Mouse (Mus musculus): ENCODE measurements around the gene Cntrob. TPM values are rescaled to one million over a fixed set of nuclear protein-coding genes. Genes with fewer than 3 reads are reported as not detected.

The Cntrob gene
- polyA plus RNA-seq, 1 experiment from 2014 or later, result 22.6 TPM

DNA sequence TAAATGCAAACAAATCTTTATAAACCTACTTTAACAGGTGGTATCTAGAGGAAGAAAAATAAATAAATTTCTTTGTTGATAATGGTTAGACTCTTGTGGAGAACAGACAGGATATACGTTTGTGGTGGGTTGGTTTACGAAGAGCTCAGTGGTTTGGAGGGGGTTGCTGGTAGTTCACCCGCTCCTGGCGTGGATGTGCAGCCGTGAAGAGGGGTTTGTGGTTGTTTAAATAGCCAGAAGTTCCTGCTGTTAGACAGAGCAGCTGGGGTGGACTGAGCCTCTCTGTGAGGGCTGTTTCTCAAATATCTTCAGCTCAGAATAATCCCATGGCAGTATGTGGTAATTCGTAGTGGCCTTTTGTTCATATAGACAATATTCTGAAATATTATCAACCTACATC is 47.9 kb downstream of the Cntrob start:
- Histone ChIP-seq H3K27ac (no peak overlapping the region), H3K36me3 (no peaks in the 10 kb centered on the region), H3K4me2 (no peak overlapping the region), H3K27me3 (no peaks in the 10 kb centered on the region), H3K9me3 (no peaks in the 10 kb centered on the region), H3K4me1 (replicated peaks) (0 out of 2 replicates have a peak, but pooled peaks cover 3% of the 10 kb centered on the region), H3K4me3 (no peak overlapping the region), H3K9ac (no peak overlapping the region)
- ATAC-seq (ENCODE audit: low FRiP score), result no peak
- WGBS, result 80% methylated on average over 6 of the region's 6 CpGs

DNA sequence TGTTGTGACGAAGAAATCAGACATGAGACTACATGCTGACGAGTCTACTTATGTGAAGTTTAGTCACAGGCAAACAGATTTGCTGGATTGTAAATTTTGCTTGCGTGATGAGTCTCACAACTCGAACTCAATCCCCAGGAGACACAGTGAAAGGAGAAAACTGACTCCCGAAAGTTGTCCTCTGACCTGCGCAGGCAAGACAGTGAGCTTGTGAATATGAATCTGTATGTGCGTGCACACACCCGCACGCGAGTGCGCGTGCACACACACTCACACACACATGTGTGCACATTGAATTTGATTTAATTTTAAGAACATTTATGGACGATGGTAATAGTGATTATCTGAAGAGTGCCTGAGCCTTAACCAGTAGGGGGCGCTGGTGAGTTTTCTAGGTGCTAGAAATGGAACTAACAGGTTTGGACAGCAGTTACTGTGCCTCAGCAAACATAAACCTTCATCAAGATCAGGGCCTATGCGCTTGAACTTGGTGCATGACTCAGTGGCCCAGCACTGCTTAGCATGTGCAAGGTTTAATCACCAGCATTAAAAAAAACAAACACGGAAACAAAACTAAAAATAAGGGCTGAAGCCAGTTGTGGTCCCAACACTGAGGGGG is 51.3 kb downstream of the Cntrob start:
- Histone ChIP-seq H3K4me3 (no peak overlapping the region), H3K36me3 (no peaks in the 10 kb centered on the region), H3K4me1 (replicated peaks) (peaks cover 6% of the 10 kb centered on the region; the same call in 1 of the 2 replicates), H3K27ac (no peak overlapping the region), H3K9me3 (no peaks in the 10 kb centered on the region), H3K4me2 (no peak overlapping the region), H3K27me3 (peaks cover 10% of the 10 kb centered on the region), H3K9ac (no peak overlapping the region)
- 39% methylated on average over 16 of the region's 16 CpGs for WGBS
- no peak for ATAC-seq (ENCODE audit: low FRiP score)

- no peaks in the 10 kb centered on the region for H3K9me3 ChIP-seq
- no peak for ATAC-seq (ENCODE audit: low FRiP score)
- H3K27ac ChIP-seq, result no peak overlapping the region
- no peak overlapping the region for H3K4me3 ChIP-seq
- no peaks in the 10 kb centered on the region for H3K36me3 ChIP-seq
- H3K4me1 ChIP-seq (replicated peaks), result peaks cover 22% of the 10 kb centered on the region
- WGBS, result 21% methylated on average over 13 of the region's 13 CpGs
- no peak overlapping the region for H3K4me2 ChIP-seq
- no peak overlapping the region for H3K9ac ChIP-seq
- peaks cover 10% of the 10 kb centered on the region for H3K27me3 ChIP-seq
Measured at GRCm38 (mm10) chr11:69269575-69269974, 54.0 kb downstream of the Cntrob start.

DNA sequence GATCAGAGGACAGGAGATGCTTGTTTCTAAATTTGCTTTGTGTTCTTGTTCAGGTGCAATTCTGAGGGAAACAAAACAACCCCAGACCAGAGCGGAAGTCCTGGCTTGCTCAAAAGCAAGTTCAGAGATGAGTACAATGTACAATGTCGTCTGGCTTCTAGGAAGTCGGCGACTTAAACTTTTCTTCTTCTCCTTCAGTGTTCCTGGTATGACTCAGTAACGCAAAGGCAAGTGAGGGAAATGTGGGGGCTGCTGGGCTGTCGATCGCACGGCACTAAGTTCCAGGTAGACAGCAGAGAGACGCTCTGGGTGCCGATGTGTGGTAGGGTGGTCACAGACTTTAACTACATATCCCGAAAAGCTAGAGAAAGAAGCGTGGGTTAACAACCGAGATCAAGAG is 55.5 kb downstream of the Cntrob start:
- no peak overlapping the region for H3K4me3 ChIP-seq
- 81% methylated on average over 13 of the region's 13 CpGs for WGBS
- ATAC-seq (ENCODE audit: low FRiP score), result no peak
- H3K27ac ChIP-seq, result no peak overlapping the region
- no peak overlapping the region for H3K4me2 ChIP-seq
- H3K4me1 ChIP-seq (replicated peaks), result peaks cover 22% of the 10 kb centered on the region
- H3K36me3 ChIP-seq, result no peaks in the 10 kb centered on the region
- no peaks in the 10 kb centered on the region for H3K9me3 ChIP-seq
- H3K27me3 ChIP-seq, result peaks cover 10% of the 10 kb centered on the region
- H3K9ac ChIP-seq, result no peak overlapping the region

GRCm38 (mm10) chr11:69267341-69267740 is 56.2 kb downstream of the Cntrob start:
- no peak overlapping the region for H3K9ac ChIP-seq
- H3K27ac ChIP-seq, result 0 out of 2 replicates have a peak overlapping the region, but pooled peaks have one; percentile 2
- H3K4me3 ChIP-seq, result no peak overlapping the region
- H3K27me3 ChIP-seq, result peaks cover 10% of the 10 kb centered on the region
- 27% methylated on average over 7 of the region's 7 CpGs for WGBS
- H3K9me3 ChIP-seq, result no peaks in the 10 kb centered on the region
- H3K4me1 ChIP-seq (replicated peaks), result peaks cover 22% of the 10 kb centered on the region
- no peak overlapping the region for H3K4me2 ChIP-seq
- no peaks in the 10 kb centered on the region for H3K36me3 ChIP-seq
- no peak for ATAC-seq (ENCODE audit: low FRiP score)

DNA sequence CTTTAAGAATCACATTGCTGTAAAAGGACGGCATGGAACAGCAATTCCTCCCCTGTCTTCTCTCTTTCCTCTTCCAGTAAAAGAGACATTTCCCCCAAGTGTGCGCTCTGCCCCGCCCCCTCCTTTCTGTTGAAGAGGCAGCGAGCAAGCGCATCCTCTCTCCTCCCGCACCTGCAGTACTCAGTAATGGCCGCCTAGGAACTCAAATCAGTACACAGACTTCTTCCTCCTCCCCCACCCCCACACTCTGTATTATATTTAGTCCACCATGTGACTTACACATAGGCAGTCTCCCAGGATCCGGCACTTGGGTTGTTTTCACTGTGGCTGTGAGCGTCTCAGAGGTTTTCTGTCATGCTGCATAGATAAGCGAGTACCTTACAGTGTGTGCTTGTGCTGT is 57.3 kb downstream of the Cntrob start:
- H3K4me3 ChIP-seq, result peak overlapping the region; percentile 19
- H3K9ac ChIP-seq, result 0 out of 2 replicates have a peak overlapping the region, but pooled peaks have one; percentile 43

DNA sequence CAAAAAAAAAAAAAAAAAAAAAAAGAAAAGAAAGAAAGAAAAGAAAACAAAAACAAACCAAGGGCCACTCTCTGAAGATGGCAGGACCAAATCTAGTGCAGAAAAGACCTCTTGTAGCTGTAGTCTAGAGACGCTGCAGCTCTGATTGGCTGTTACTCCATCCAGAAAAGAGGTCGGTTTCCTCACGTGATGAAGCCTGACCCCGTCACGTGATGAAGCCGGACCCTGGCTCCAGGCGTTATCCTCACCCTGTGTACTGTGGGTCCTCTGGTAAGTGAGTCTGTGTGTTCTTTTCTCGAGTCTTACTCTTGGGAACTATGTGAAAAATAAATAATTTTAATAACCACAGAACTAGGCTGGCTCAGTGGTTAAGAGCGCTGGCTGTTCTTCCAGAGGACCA is 58.2 kb downstream of the Cntrob start:
- no peak overlapping the region for H3K9ac ChIP-seq
- no peaks in the 10 kb centered on the region for H3K36me3 ChIP-seq
- H3K27ac ChIP-seq, result peak overlapping the region; percentile 85
- no peaks in the 10 kb centered on the region for H3K9me3 ChIP-seq
- H3K4me3 ChIP-seq, result no peak overlapping the region
- WGBS, result 76% methylated on average over 9 of the region's 9 CpGs
- no peak for ATAC-seq (ENCODE audit: low FRiP score)
- peaks cover 19% of the 10 kb centered on the region for H3K4me1 ChIP-seq (replicated peaks)
- peak overlapping the region; percentile 44 for H3K4me2 ChIP-seq
- H3K27me3 ChIP-seq, result peaks cover 10% of the 10 kb centered on the region

More for the DNA sequence above, 57.3 kb downstream of the Cntrob start:
- WGBS, result 15% methylated on average over 10 of the region's 10 CpGs
- Histone ChIP-seq H3K27ac (peak overlapping the region; percentile 85), H3K36me3 (no peaks in the 10 kb centered on the region), H3K4me1 (replicated peaks) (peaks cover 19% of the 10 kb centered on the region), H3K4me2 (peak overlapping the region; percentile 44), H3K9me3 (no peaks in the 10 kb centered on the region), H3K27me3 (peaks cover 10% of the 10 kb centered on the region)
- peak; percentile 88 for ATAC-seq (ENCODE audit: low FRiP score)

DNA sequence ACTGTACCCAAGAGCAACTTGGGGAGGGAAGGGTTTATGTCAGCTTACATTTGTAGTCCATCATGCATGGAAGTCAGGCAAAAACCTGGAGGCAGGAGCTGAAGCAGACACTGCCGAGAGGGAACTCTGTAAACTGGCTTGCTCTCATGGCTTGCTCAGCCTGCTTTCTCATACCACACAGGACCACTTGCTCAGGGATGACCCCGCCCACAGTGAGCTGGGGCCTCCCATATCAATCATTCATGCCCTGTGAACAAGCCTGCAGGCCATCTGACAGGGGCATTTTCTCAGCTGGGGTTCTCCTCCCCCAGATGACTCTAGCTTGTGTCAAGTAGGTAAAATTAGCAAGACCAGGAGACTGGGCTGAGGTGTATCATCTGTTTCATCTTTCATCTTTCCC is 59.3 kb downstream of the Cntrob start:
- peaks cover 17% of the 10 kb centered on the region for H3K4me1 ChIP-seq (replicated peaks)
- H3K27ac ChIP-seq, result no peak overlapping the region
- no peak overlapping the region; the same call in 1 of the 2 replicates for H3K9ac ChIP-seq
- WGBS, result 66% methylated on average over 2 of the region's 2 CpGs
- H3K9me3 ChIP-seq, result no peaks in the 10 kb centered on the region
- peaks cover 8% of the 10 kb centered on the region for H3K27me3 ChIP-seq
- no peak overlapping the region for H3K4me2 ChIP-seq
- no peak for ATAC-seq (ENCODE audit: low FRiP score)
- no peaks in the 10 kb centered on the region for H3K36me3 ChIP-seq
- no peak overlapping the region for H3K4me3 ChIP-seq

GRCm38 (mm10) chr11:69260111-69260510 is 63.5 kb downstream of the Cntrob start:
- Histone ChIP-seq H3K9ac (no peak overlapping the region), H3K4me2 (no peak overlapping the region), H3K27me3 (0 out of 2 replicates have a peak, but pooled peaks cover 4% of the 10 kb centered on the region), H3K9me3 (no peaks in the 10 kb centered on the region), H3K4me3 (no peak overlapping the region), H3K4me1 (replicated peaks) (no peaks in the 10 kb centered on the region), H3K36me3 (no peaks in the 10 kb centered on the region), H3K27ac (no peak overlapping the region)
- WGBS, result 100% methylated on average over 1 of the region's 1 CpGs
- ATAC-seq (ENCODE audit: low FRiP score), result no peak

- ATAC-seq (ENCODE audit: low FRiP score), result 0 out of 2 replicates have a peak, but pooled peaks have one; percentile 43
- H3K4me1 ChIP-seq (replicated peaks), result no peaks in the 10 kb centered on the region
- H3K4me3 ChIP-seq, result no peak overlapping the region
- 47% methylated on average over 5 of the region's 5 CpGs for WGBS
- no peaks in the 10 kb centered on the region for H3K9me3 ChIP-seq
- no peak overlapping the region for H3K4me2 ChIP-seq
- H3K9ac ChIP-seq, result no peak overlapping the region
- no peak overlapping the region for H3K27ac ChIP-seq
- H3K36me3 ChIP-seq, result no peaks in the 10 kb centered on the region
- H3K27me3 ChIP-seq, result 0 out of 2 replicates have a peak, but pooled peaks cover 4% of the 10 kb centered on the region
Measured at GRCm38 (mm10) chr11:69258287-69258686, 65.3 kb downstream of the Cntrob start.

DNA sequence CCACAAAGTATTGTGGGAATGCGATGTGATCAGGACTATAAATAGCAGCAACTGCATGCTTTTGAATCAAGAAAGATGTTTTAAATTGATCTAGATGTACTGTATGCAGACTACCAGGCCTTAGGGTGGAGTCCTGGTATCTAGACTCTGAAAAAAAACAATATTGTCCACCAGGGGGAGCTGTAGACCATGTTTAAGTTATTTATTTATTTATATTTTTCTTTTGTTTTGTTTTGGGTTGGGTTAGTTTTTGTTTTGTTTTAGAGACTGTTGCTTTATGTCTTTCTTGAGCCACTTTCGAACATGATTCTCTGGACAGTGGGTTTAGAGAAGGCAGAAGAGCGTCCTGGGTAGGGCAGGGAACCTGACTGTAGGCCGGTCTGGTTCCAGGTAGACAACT is 65.8 kb downstream of the Cntrob start:
- no peak overlapping the region for H3K9ac ChIP-seq
- 46% methylated on average over 4 of the region's 4 CpGs for WGBS
- no peak overlapping the region for H3K4me3 ChIP-seq
- H3K4me1 ChIP-seq (replicated peaks), result no peaks in the 10 kb centered on the region
- H3K9me3 ChIP-seq, result no peaks in the 10 kb centered on the region
- H3K27me3 ChIP-seq, result 0 out of 2 replicates have a peak, but pooled peaks cover 4% of the 10 kb centered on the region
- no peak overlapping the region for H3K4me2 ChIP-seq
- H3K27ac ChIP-seq, result no peak overlapping the region
- no peaks in the 10 kb centered on the region for H3K36me3 ChIP-seq
- ATAC-seq (ENCODE audit: low FRiP score), result no peak

- peak overlapping the region; percentile 49; the same call in 1 of the 2 replicates for H3K9ac ChIP-seq
- 0 out of 2 replicates have a peak, but pooled peaks cover 4% of the 10 kb centered on the region for H3K27me3 ChIP-seq
- 53% methylated on average over 2 of the region's 2 CpGs for WGBS
- ATAC-seq (ENCODE audit: low FRiP score), result no peak
- H3K9me3 ChIP-seq, result no peaks in the 10 kb centered on the region
- no peaks in the 10 kb centered on the region for H3K36me3 ChIP-seq
- no peak overlapping the region for H3K4me3 ChIP-seq
- H3K4me2 ChIP-seq, result no peak overlapping the region
- H3K27ac ChIP-seq, result no peak overlapping the region
- no peaks in the 10 kb centered on the region for H3K4me1 ChIP-seq (replicated peaks)
Measured at GRCm38 (mm10) chr11:69257072-69257471, 66.5 kb downstream of the Cntrob start.

DNA sequence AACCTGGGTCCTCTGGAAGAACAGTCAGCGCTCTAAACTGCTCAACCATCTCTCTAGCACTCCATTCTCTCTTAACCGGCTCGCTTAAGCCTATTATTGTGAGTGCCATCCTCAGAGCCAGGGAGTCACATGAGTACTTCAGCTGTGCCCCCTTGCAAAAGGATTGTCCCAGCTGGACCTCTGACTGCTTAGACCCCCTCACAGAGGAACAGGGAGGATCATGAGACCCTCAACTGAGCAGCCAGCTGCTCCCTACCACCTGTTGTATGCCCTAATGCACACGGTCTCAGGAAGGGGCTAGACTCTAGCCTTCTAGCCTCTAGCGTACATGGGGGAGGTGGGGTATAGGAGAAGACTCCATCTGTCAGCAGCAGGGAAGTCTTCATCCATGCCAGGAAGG is 68.8 kb downstream of the Cntrob start:
- 73% methylated on average over 5 of the region's 5 CpGs for WGBS
- no peak overlapping the region for H3K4me2 ChIP-seq
- no peaks in the 10 kb centered on the region for H3K4me1 ChIP-seq (replicated peaks)
- H3K27me3 ChIP-seq, result 0 out of 2 replicates have a peak, but pooled peaks cover 4% of the 10 kb centered on the region
- H3K9ac ChIP-seq, result no peak overlapping the region
- H3K27ac ChIP-seq, result no peak overlapping the region
- no peak overlapping the region for H3K4me3 ChIP-seq
- no peaks in the 10 kb centered on the region for H3K36me3 ChIP-seq
- ATAC-seq (ENCODE audit: low FRiP score), result no peak
- no peaks in the 10 kb centered on the region for H3K9me3 ChIP-seq
